Mouse (Mus musculus) right cerebral cortex, postnatal 4 days (tissue): ENCODE measurements at regions not wholly inside any gene's neighbourhood (a gene's known extent, or its start where the extent isn't known, plus 50 kb on each side); places are given as distances from the start of the nearest gene placed in this dataset.

Experiments used
- DNase-seq: peaks from one replicate; pipeline ENCODE4 v3.0.0-alpha.2; 2022

DNA sequence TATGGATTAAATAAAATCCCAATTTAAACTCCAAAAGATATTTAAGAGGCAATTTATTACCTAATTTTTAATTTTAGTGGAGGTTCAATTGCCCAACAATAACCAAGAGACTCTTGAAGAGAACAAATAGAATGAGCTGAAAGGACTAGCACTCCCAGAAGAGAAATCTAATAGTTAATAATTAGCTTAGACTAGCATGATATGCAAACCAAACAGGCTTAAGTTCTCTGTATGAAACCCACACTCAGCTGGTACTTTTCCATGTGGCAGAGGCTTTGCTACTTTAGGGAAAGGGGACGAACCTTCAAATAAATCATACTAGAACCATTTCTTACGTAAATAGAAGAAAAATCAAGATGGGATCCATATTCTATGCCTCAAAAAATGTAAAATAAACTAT, 55.9 kb upstream of the Fam19a1 start:
- no peak for DNase-seq

DNA sequence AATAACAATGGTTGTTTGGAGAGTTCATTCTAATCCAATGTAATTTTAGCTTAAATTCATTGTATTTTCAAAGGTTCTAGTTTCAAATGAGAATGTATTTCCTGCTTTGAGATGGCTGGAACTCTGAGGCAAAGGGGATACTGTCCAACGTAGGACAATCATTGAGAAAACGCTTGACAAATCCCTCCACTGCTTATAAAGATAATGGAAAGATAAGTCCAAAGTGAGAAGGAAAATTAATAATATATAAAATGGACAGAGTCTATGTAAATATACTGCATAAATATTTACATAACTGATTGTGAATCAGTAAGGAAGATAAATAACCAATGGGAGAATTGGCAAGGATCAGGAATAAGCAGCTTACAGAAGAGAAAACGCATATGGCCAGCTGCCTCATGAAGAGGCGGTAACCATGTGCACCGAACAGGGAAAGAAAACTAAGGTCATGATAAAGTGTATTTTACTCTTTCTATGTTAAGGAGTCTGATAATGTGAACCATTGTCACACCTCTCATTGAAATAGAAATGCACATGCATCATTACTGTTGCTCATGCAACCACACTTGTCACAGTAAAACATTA, 55.3 kb upstream of the Fam19a1 start:
- DNase-seq = no peak

DNA sequence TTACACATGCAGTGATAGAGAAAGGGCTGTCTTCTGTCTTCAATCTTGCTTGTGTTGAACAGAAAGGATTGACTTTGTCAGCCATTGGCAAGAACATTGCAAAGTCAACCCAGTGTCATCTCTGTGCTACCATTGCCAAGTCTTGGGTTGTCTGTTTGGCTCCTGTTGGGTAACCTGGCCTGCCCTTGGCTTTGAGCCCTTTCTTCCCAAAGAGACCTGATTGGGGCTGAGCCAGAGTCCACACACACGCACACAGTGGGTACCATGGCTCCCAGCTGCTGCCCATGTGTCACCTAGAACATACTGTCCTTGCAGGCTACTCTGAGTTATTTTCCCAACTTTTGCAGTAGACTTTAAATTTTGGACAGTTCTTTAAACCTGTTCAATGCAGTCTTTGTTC, 51.0 kb upstream of the Fam19a1 start:
- DNase-seq = no peak
